Mouse (Mus musculus): ENCODE measurements around the gene Mansc1. TPM values are rescaled to one million over a fixed set of nuclear protein-coding genes. Genes with fewer than 3 reads are reported as not detected.
A peak's percentile ranks its signal among the peaks of the same experiment; 100 is the strongest.

Mansc1 gene
- polyA plus RNA-seq, 1 experiment from 2014 or later: 8.0 TPM

DNA sequence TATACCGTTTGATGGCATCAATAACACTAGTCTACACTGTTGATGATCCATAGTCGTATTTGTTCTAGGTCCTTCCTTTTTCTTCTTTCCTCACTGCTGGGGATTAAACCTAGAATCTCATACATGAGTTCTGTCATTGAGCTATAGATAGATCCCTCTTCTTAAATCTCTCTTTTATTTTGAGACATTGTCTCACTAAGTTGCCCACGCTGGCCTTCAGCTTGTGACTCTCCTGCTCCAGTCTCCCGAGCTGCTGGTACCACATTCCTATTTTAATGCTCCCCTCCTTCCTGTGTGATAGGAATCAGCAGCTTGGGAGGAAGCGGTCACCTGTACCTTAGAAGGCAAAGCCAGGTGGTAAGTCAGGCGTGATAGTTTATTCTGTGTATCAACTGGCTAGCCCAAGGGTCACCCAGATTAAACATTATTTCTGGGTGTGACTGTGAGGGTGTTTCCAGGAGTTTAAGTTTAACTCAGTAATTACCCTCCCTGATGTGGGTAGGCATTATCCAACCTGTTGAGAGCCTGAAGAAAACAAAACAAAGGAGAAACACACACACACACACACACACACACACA, 34.5 kb downstream of the Mansc1 start:
- Histone ChIP-seq H3K27ac (ENCODE audit: low read length) (no peak overlapping the region), H3K9ac (ENCODE audit: low read length) (no peak overlapping the region), H3K4me2 (ENCODE audit: low read depth, low read length) (no peak overlapping the region), H3K36me3 (ENCODE audit: control insufficient read depth, insufficient read depth) (no peaks in the 10 kb centered on the region), H3K27me3 (ENCODE audit: control insufficient read depth, insufficient read depth, low read length) (no peaks in the 10 kb centered on the region), H3K4me3 (ENCODE audit: low read length) (no peak overlapping the region), H3K4me1 (ENCODE audit: control insufficient read depth, insufficient read depth, low read length) (peaks cover 5% of the 10 kb centered on the region), H3K9me3 (replicated peaks; ENCODE audit: control insufficient read depth, low read length) (no peaks in the 10 kb centered on the region)
- no peak for ATAC-seq (replicated peaks; ENCODE audit: extremely low read depth, insufficient read depth, low FRiP score)
- 76% methylated on average over 6 of the region's 6 CpGs for WGBS

DNA sequence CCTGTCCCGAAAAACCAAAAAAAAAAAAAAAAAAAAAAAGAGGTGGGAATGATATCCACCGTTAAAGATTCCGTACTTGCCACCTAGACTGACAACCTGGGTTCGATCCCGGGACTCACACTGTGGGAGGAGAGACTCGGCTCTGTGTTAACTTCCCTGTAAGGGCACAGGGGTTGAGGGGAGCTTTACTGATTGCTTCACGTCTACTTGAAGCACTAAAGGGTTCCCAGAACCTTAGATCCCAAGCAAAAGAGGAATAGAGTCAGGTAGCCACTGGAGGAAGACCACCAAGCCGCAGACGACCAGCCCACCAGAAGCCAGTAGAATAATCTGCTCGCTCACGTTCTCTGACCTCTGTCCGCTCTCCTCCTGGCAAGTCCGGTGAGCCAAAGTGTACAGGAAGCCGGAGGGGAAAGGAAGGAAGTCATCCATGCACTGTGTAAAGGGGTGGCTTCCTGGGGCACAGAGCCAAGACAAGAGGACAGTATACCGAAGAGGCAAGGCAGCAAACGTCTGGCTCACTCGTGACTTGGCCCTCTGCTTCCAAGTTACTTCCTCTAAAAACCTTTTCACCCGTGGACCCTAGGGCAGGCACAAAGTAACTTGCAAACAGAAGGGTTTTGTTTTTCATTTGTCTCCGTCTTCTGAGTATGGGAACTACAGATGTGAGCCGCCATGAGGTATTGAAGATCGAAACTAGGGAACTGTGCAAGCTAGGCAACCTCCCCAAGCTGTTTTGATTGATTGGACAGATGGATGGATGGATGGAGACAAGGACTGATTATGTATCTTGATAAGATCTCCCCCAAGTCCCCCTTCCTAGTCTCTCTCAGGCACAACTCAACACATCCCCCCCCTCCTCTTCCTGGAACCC, 37.5 kb downstream of the Mansc1 start:
- peak overlapping the region; percentile 29 for H3K4me2 ChIP-seq (ENCODE audit: low read depth, low read length)
- no peaks in the 10 kb centered on the region for H3K9me3 ChIP-seq (replicated peaks; ENCODE audit: control insufficient read depth, low read length)
- H3K4me3 ChIP-seq (ENCODE audit: low read length): no peak overlapping the region
- H3K36me3 ChIP-seq (ENCODE audit: control insufficient read depth, insufficient read depth): no peaks in the 10 kb centered on the region
- no peak overlapping the region for H3K27ac ChIP-seq (ENCODE audit: low read length)
- peak; percentile 77; the same call in 1 of the 2 replicates for ATAC-seq (replicated peaks; ENCODE audit: extremely low read depth, insufficient read depth, low FRiP score)
- peaks cover 9% of the 10 kb centered on the region for H3K4me1 ChIP-seq (ENCODE audit: control insufficient read depth, insufficient read depth, low read length)
- WGBS: 64% methylated on average over 20 of the region's 21 CpGs
- H3K9ac ChIP-seq (ENCODE audit: low read length): no peak overlapping the region
- no peaks in the 10 kb centered on the region for H3K27me3 ChIP-seq (ENCODE audit: control insufficient read depth, insufficient read depth, low read length)

GRCm38 (mm10) chr6:134591614-134592013, 40.7 kb downstream of the Mansc1 start:
- H3K36me3 ChIP-seq (ENCODE audit: control insufficient read depth, insufficient read depth): no peaks in the 10 kb centered on the region
- no peak overlapping the region for H3K4me3 ChIP-seq (ENCODE audit: low read length)
- 82% methylated on average over 2 of the region's 2 CpGs for whole genome bisulfite sequencing
- H3K9me3 ChIP-seq (replicated peaks; ENCODE audit: control insufficient read depth, low read length): no peaks in the 10 kb centered on the region
- no peak overlapping the region for H3K27ac ChIP-seq (ENCODE audit: low read length)
- no peak for ATAC-seq (replicated peaks; ENCODE audit: extremely low read depth, insufficient read depth, low FRiP score)
- no peaks in the 10 kb centered on the region for H3K27me3 ChIP-seq (ENCODE audit: control insufficient read depth, insufficient read depth, low read length)
- no peak overlapping the region for H3K4me2 ChIP-seq (ENCODE audit: low read depth, low read length)
- H3K9ac ChIP-seq (ENCODE audit: low read length): no peak overlapping the region
- peaks cover 9% of the 10 kb centered on the region for H3K4me1 ChIP-seq (ENCODE audit: control insufficient read depth, insufficient read depth, low read length)

- no peaks in the 10 kb centered on the region; the same call in 1 of the 2 replicates for H3K27me3 ChIP-seq (ENCODE audit: control insufficient read depth, insufficient read depth, low read length)
- H3K27ac ChIP-seq (ENCODE audit: low read length): no peak overlapping the region
- no peak overlapping the region for H3K4me2 ChIP-seq (ENCODE audit: low read depth, low read length)
- 76% methylated on average over 5 of the region's 5 CpGs for WGBS
- no peak for ATAC-seq (replicated peaks; ENCODE audit: extremely low read depth, insufficient read depth, low FRiP score)
- no peaks in the 10 kb centered on the region for H3K4me1 ChIP-seq (ENCODE audit: control insufficient read depth, insufficient read depth, low read length)
- H3K36me3 ChIP-seq (ENCODE audit: control insufficient read depth, insufficient read depth): no peaks in the 10 kb centered on the region
- H3K4me3 ChIP-seq (ENCODE audit: low read length): no peak overlapping the region
- no peak overlapping the region for H3K9ac ChIP-seq (ENCODE audit: low read length)
- no peaks in the 10 kb centered on the region for H3K9me3 ChIP-seq (replicated peaks; ENCODE audit: control insufficient read depth, low read length)
These were observed 46.0 kb downstream of the Mansc1 start for GRCm38 (mm10) chr6:134586241-134586640.

- H3K4me1 ChIP-seq (ENCODE audit: control insufficient read depth, insufficient read depth, low read length): no peaks in the 10 kb centered on the region
- no peaks in the 10 kb centered on the region for H3K9me3 ChIP-seq (replicated peaks; ENCODE audit: control insufficient read depth, low read length)
- no peaks in the 10 kb centered on the region for H3K36me3 ChIP-seq (ENCODE audit: control insufficient read depth, insufficient read depth)
- no peak overlapping the region for H3K27ac ChIP-seq (ENCODE audit: low read length)
- H3K4me3 ChIP-seq (ENCODE audit: low read length): no peak overlapping the region
- no peak for ATAC-seq (replicated peaks; ENCODE audit: extremely low read depth, insufficient read depth, low FRiP score)
- no peak overlapping the region for H3K9ac ChIP-seq (ENCODE audit: low read length)
- WGBS: 92% methylated on average over 2 of the region's 2 CpGs
- H3K27me3 ChIP-seq (ENCODE audit: control insufficient read depth, insufficient read depth, low read length): no peaks in the 10 kb centered on the region; the same call in 1 of the 2 replicates
- no peak overlapping the region for H3K4me2 ChIP-seq (ENCODE audit: low read depth, low read length)
These were observed 47.7 kb downstream of the Mansc1 start for GRCm38 (mm10) chr6:134584616-134585015.

DNA sequence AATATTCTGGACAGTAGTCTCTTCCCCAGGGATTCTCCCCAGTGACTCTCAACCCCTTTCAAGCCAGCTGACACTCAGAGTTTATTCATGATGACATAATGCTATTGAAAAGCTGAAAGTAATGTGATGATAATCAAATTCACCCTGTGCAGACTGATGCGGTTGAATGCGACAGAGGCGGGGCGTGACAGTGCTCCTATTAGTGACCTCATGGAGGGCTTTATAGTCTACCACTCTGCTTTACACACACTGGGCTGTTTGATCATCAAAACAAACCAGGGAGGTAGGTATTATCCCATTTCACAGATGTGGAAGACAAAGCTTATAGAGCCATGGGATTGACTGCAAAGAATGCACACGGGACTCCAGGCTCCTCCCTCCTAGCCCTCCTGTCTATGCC, 50.2 kb downstream of the Mansc1 start:
- no peak overlapping the region for H3K4me2 ChIP-seq (ENCODE audit: low read depth, low read length)
- no peaks in the 10 kb centered on the region for H3K4me1 ChIP-seq (ENCODE audit: control insufficient read depth, insufficient read depth, low read length)

DNA sequence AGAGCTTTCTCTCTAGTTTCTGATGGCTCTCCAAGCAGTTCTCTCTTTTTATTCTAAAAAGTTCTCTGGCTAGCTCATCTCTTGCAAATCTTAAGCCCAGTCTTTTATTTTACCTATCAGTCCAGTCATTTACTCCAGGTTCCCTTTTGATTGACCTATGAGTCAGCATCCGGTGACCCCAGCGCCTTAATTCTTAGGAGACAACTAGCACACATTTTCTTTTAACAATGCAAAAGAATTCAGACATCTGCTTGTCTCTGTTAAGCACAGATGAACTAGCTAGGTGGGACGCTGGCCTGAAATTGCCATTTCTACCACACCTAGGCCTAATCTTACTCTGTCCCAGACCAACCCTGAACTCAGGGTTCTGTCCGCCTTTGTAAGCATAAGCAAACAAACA, 52.8 kb downstream of the Mansc1 start:
- Histone ChIP-seq H3K9me3 (replicated peaks; ENCODE audit: control insufficient read depth, low read length) (no peaks in the 10 kb centered on the region), H3K27me3 (ENCODE audit: control insufficient read depth, insufficient read depth, low read length) (no peaks in the 10 kb centered on the region; the same call in 1 of the 2 replicates), H3K4me2 (ENCODE audit: low read depth, low read length) (no peak overlapping the region), H3K9ac (ENCODE audit: low read length) (no peak overlapping the region), H3K4me1 (ENCODE audit: control insufficient read depth, insufficient read depth, low read length) (peaks cover 11% of the 10 kb centered on the region), H3K27ac (ENCODE audit: low read length) (no peak overlapping the region), H3K36me3 (ENCODE audit: control insufficient read depth, insufficient read depth) (no peaks in the 10 kb centered on the region), H3K4me3 (ENCODE audit: low read length) (no peak overlapping the region)
- ATAC-seq (replicated peaks; ENCODE audit: extremely low read depth, insufficient read depth, low FRiP score): no peak
- WGBS: 90% methylated on average over 4 of the region's 4 CpGs

More for the DNA sequence above, 50.2 kb downstream of the Mansc1 start:
- no peak overlapping the region for H3K9ac ChIP-seq (ENCODE audit: low read length)
- WGBS: 76% methylated on average over 5 of the region's 5 CpGs
- no peaks in the 10 kb centered on the region for H3K36me3 ChIP-seq (ENCODE audit: control insufficient read depth, insufficient read depth)
- ATAC-seq (replicated peaks; ENCODE audit: extremely low read depth, insufficient read depth, low FRiP score): no peak
- H3K27me3 ChIP-seq (ENCODE audit: control insufficient read depth, insufficient read depth, low read length): no peaks in the 10 kb centered on the region; the same call in 1 of the 2 replicates
- H3K27ac ChIP-seq (ENCODE audit: low read length): no peak overlapping the region
- no peak overlapping the region for H3K4me3 ChIP-seq (ENCODE audit: low read length)
- H3K9me3 ChIP-seq (replicated peaks; ENCODE audit: control insufficient read depth, low read length): no peaks in the 10 kb centered on the region

GRCm38 (mm10) chr6:134578039-134578438, 54.2 kb downstream of the Mansc1 start:
- ATAC-seq (replicated peaks; ENCODE audit: extremely low read depth, insufficient read depth, low FRiP score): no peak
- H3K36me3 ChIP-seq (ENCODE audit: control insufficient read depth, insufficient read depth): no peaks in the 10 kb centered on the region
- H3K4me3 ChIP-seq (ENCODE audit: low read length): no peak overlapping the region
- no peak overlapping the region for H3K4me2 ChIP-seq (ENCODE audit: low read depth, low read length)
- H3K9me3 ChIP-seq (replicated peaks; ENCODE audit: control insufficient read depth, low read length): no peaks in the 10 kb centered on the region
- 63% methylated on average over 6 of the region's 6 CpGs for WGBS
- H3K9ac ChIP-seq (ENCODE audit: low read length): no peak overlapping the region
- no peak overlapping the region for H3K27ac ChIP-seq (ENCODE audit: low read length)
- peaks cover 17% of the 10 kb centered on the region for H3K4me1 ChIP-seq (ENCODE audit: control insufficient read depth, insufficient read depth, low read length)
- H3K27me3 ChIP-seq (ENCODE audit: control insufficient read depth, insufficient read depth, low read length): no peaks in the 10 kb centered on the region; the same call in 1 of the 2 replicates

- no peaks in the 10 kb centered on the region for H3K27me3 ChIP-seq (ENCODE audit: control insufficient read depth, insufficient read depth, low read length)
- H3K36me3 ChIP-seq (ENCODE audit: control insufficient read depth, insufficient read depth): no peaks in the 10 kb centered on the region
- no peak for ATAC-seq (replicated peaks; ENCODE audit: extremely low read depth, insufficient read depth, low FRiP score)
- no peak overlapping the region for H3K9ac ChIP-seq (ENCODE audit: low read length)
- 39% methylated on average over 3 of the region's 3 CpGs for WGBS
- peak overlapping the region; percentile 46; the same call in 1 of the 2 replicates for H3K27ac ChIP-seq (ENCODE audit: low read length)
- no peak overlapping the region for H3K4me3 ChIP-seq (ENCODE audit: low read length)
- H3K4me1 ChIP-seq (ENCODE audit: control insufficient read depth, insufficient read depth, low read length): peaks cover 17% of the 10 kb centered on the region
- peaks cover 2% of the 10 kb centered on the region; the same call in 1 of the 2 replicates for H3K9me3 ChIP-seq (replicated peaks; ENCODE audit: control insufficient read depth, low read length)
- H3K4me2 ChIP-seq (ENCODE audit: low read depth, low read length): no peak overlapping the region
These were observed 57.0 kb downstream of the Mansc1 start for GRCm38 (mm10) chr6:134575288-134575741.

Measured in heart, embryonic 16.5 days (tissue).